Mouse (Mus musculus): ENCODE data around the gene Slc52a3.

DNA sequence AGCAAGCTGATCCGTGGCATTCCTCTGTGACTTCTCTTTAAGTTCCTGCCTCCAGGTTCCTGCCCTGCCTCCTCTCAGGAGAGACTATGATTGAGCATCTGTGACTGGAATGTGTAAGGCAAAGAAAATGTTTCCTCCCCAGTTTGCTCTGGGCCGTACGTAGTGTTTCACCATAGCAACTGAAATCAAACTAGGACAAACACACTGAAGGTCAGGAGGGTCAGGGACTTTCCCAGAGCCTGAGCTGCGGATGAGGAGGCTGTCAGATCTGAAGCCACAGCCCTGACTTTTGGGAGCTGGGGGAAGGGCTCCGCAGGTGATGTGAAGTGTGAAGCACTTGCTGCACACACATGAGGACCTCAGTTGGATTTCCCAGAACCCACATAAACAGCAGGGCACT is 37.0 kb upstream of the Slc52a3 start:
- TF ChIP-seq CTCF (IDR thresholded peaks at IDR 0.05; ENCODE audit: low read depth) (no peak), EP300 (IDR thresholded peaks at IDR 0.05; ENCODE audit: low read depth) (no peak)

Measured in liver, embryonic 14.5 days (tissue).